Mouse (Mus musculus) hindbrain, embryonic 14.5 days (tissue): ENCODE results near the gene Ryr3. TPM values are rescaled to one million over a fixed set of nuclear protein-coding genes. Genes with fewer than 3 reads are reported as not detected.

Experiments
- ATAC-seq: fragments of 200-750 bp; cut with Nextera tagmentation; 2 replicates; pipeline ENCODE4 v1.8.0; 2017; ENCODE audit warnings: moderate number of reproducible peaks, mild to moderate bottlenecking, moderate TSS enrichment, moderate library complexity; ENCODE audit not compliant: low FRiP score
- DNase-seq: peaks from one replicate; pipeline ENCODE4 v3.0.0-alpha.2; 2015; ENCODE audit warnings: low spot score
- H3K27ac ChIP-seq: fragments of 300-500 bp; sonication (generic); 2 replicates; pipeline ENCODE4 v1.5.1; 2014; ENCODE audit warnings: mild to moderate bottlenecking, moderate library complexity
- H3K27me3 ChIP-seq: fragments of 300-500 bp; sonication (generic); 2 replicates; pipeline ENCODE4 v1.6.1; 2014; ENCODE audit warnings: mild to moderate bottlenecking, low read length, mixed read lengths; ENCODE audit not compliant: control insufficient read depth, insufficient read depth
- H3K36me3 ChIP-seq: fragments of 300-500 bp; sonication (generic); replicated peaks from 2 replicates; pipeline ENCODE4 v1.6.1; 2014; ENCODE audit not compliant: control insufficient read depth, insufficient read depth
- H3K4me1 ChIP-seq: fragments of 300-500 bp; sonication (generic); replicated peaks from 2 replicates; pipeline ENCODE4 v1.6.1; 2014; ENCODE audit warnings: antibody characterized with exemption, low read length, mixed read lengths; ENCODE audit not compliant: control insufficient read depth, insufficient read depth
- H3K4me2 ChIP-seq: fragments of 300-500 bp; sonication (generic); replicated peaks from 2 replicates; pipeline ENCODE4 v1.6.1; 2014; ENCODE audit warnings: mild to moderate bottlenecking, moderate library complexity
- H3K4me3 ChIP-seq: fragments of 300-500 bp; sonication (generic); replicated peaks from 2 replicates; pipeline ENCODE4 v1.5.1; 2014; ENCODE audit warnings: mild to moderate bottlenecking, low read length
- H3K9ac ChIP-seq: fragments of 300-500 bp; sonication (generic); 2 replicates; pipeline ENCODE4 v1.6.1; 2014
- H3K9me3 ChIP-seq: fragments of 300-500 bp; sonication (generic); 2 replicates; pipeline ENCODE4 v1.6.1; 2016; ENCODE audit warnings: low read length; ENCODE audit not compliant: control insufficient read depth
- WGBS: fragments of 180-500 bp; shearing (Covaris S2); extraction: QIAGEN DNeasy Blood & Tissue Kit; methylation state at CpG from one replicate; pipeline ENCODE4 v1.1.7; 2014; 5-methylcytosine and 5-hydroxymethylcytosine counted together
- polyA plus RNA-seq: library from polyadenylated mRNA; unstranded; fragments of >200 nt; fragmentation: Nextera tagmentation; extraction: Ambion mirVana; gene quantifications from 2 replicates; pipeline ENCODE4 v1.2.1, GENCODE M21; 2014

Gene Ryr3
- polyA plus RNA-seq, 1 experiment from 2014 or later, result 6.6 TPM

- no peaks in the 10 kb centered on the region for H3K9me3 ChIP-seq
- no peak overlapping the region for H3K4me3 ChIP-seq
- no peak overlapping the region for H3K4me2 ChIP-seq
- H3K4me1 ChIP-seq, result peaks cover 5% of the 10 kb centered on the region; the same call in 1 of the 2 replicates
- no peak overlapping the region for H3K27ac ChIP-seq
- no peak overlapping the region for H3K9ac ChIP-seq
- WGBS, result 62% methylated on average over 4 of the region's 4 CpGs
- no peaks in the 10 kb centered on the region for H3K27me3 ChIP-seq
- no peak for DNase-seq
- H3K36me3 ChIP-seq, result no peaks in the 10 kb centered on the region
- no peak for ATAC-seq
Observed at GRCm38 (mm10) chr2:112760692-112761091, 456.2 kb downstream of the Ryr3 start.

- no peaks in the 10 kb centered on the region for H3K36me3 ChIP-seq
Observed at GRCm38 (mm10) chr2:112759678-112760077, 457.2 kb downstream of the Ryr3 start.

GRCm38 (mm10) chr2:112758732-112759131 lies 458.2 kb downstream of the Ryr3 start:
- no peak overlapping the region for H3K27ac ChIP-seq
- H3K9ac ChIP-seq, result no peak overlapping the region
- DNase-seq (no peak), ATAC-seq (no peak)
- 89% methylated on average over 2 of the region's 2 CpGs for WGBS
- H3K4me3 ChIP-seq, result no peak overlapping the region
- H3K27me3 ChIP-seq, result no peaks in the 10 kb centered on the region
- no peaks in the 10 kb centered on the region for H3K9me3 ChIP-seq
- H3K36me3 ChIP-seq, result no peaks in the 10 kb centered on the region
- no peak overlapping the region for H3K4me2 ChIP-seq
- H3K4me1 ChIP-seq, result peaks cover 5% of the 10 kb centered on the region; the same call in 1 of the 2 replicates

More at GRCm38 (mm10) chr2:112759678-112760077, 457.2 kb downstream of the Ryr3 start:
- Histone ChIP-seq H3K27ac (no peak overlapping the region), H3K9me3 (no peaks in the 10 kb centered on the region), H3K9ac (no peak overlapping the region), H3K4me2 (no peak overlapping the region), H3K4me3 (no peak overlapping the region), H3K4me1 (peaks cover 5% of the 10 kb centered on the region; the same call in 1 of the 2 replicates), H3K27me3 (no peaks in the 10 kb centered on the region)
- WGBS, result 78% methylated on average over 5 of the region's 5 CpGs
- DNase-seq, result no peak
- no peak for ATAC-seq

GRCm38 (mm10) chr2:112753316-112753715 lies 463.6 kb downstream of the Ryr3 start:
- no peak overlapping the region for H3K9ac ChIP-seq
- no peaks in the 10 kb centered on the region for H3K36me3 ChIP-seq
- no peak overlapping the region for H3K4me2 ChIP-seq
- no peak overlapping the region for H3K27ac ChIP-seq
- no peaks in the 10 kb centered on the region for H3K4me1 ChIP-seq
- H3K9me3 ChIP-seq, result no peaks in the 10 kb centered on the region
- no peak for ATAC-seq
- no peak overlapping the region for H3K4me3 ChIP-seq
- 85% methylated on average over 4 of the region's 4 CpGs for WGBS
- DNase-seq, result no peak
- no peaks in the 10 kb centered on the region for H3K27me3 ChIP-seq

GRCm38 (mm10) chr2:112751416-112751815 lies 465.5 kb downstream of the Ryr3 start:
- H3K4me2 ChIP-seq, result no peak overlapping the region
- no peak overlapping the region for H3K27ac ChIP-seq
- WGBS, result 85% methylated on average over 5 of the region's 5 CpGs
- no peak overlapping the region for H3K4me3 ChIP-seq
- no peaks in the 10 kb centered on the region for H3K27me3 ChIP-seq
- DNase-seq (no peak), ATAC-seq (no peak)
- H3K9me3 ChIP-seq, result no peaks in the 10 kb centered on the region
- H3K36me3 ChIP-seq, result no peaks in the 10 kb centered on the region
- no peak overlapping the region for H3K9ac ChIP-seq
- no peaks in the 10 kb centered on the region for H3K4me1 ChIP-seq

GRCm38 (mm10) chr2:112748532-112748931 lies 468.4 kb downstream of the Ryr3 start:
- Histone ChIP-seq H3K4me2 (no peak overlapping the region), H3K9me3 (no peaks in the 10 kb centered on the region), H3K4me3 (no peak overlapping the region), H3K36me3 (no peaks in the 10 kb centered on the region), H3K4me1 (no peaks in the 10 kb centered on the region), H3K27me3 (no peaks in the 10 kb centered on the region), H3K27ac (no peak overlapping the region), H3K9ac (no peak overlapping the region)
- DNase-seq, result no peak
- 76% methylated on average over 1 of the region's 1 CpGs for WGBS
- no peak for ATAC-seq

- Histone ChIP-seq H3K4me1 (peaks cover 5% of the 10 kb centered on the region; the same call in 1 of the 2 replicates), H3K4me3 (no peak overlapping the region), H3K27ac (peak overlapping the region; percentile 9; the same call in 1 of the 2 replicates), H3K9ac (no peak overlapping the region), H3K9me3 (no peaks in the 10 kb centered on the region), H3K4me2 (no peak overlapping the region), H3K36me3 (no peaks in the 10 kb centered on the region), H3K27me3 (no peaks in the 10 kb centered on the region)
- peak; percentile 81 for ATAC-seq
- WGBS, result 16% methylated on average over 2 of the region's 2 CpGs
- peak; percentile 45 for DNase-seq
Observed at GRCm38 (mm10) chr2:112732942-112733341, 484.0 kb downstream of the Ryr3 start.

- Histone ChIP-seq H3K9ac (no peak overlapping the region), H3K27ac (no peak overlapping the region), H3K4me2 (no peak overlapping the region), H3K4me1 (0 out of 2 replicates have a peak, but pooled peaks cover under 1% of the 10 kb centered on the region), H3K4me3 (no peak overlapping the region), H3K27me3 (no peaks in the 10 kb centered on the region), H3K9me3 (no peaks in the 10 kb centered on the region), H3K36me3 (no peaks in the 10 kb centered on the region)
- WGBS, result 47% methylated on average over 6 of the region's 6 CpGs
- ATAC-seq (no peak), DNase-seq (no peak)
Observed at GRCm38 (mm10) chr2:112727842-112728241, 489.1 kb downstream of the Ryr3 start.

GRCm38 (mm10) chr2:112721217-112721616 lies 495.7 kb downstream of the Ryr3 start:
- ATAC-seq, result no peak
- WGBS, result 59% methylated on average over 1 of the region's 1 CpGs
- no peaks in the 10 kb centered on the region for H3K9me3 ChIP-seq
- no peak overlapping the region for H3K4me3 ChIP-seq
- H3K4me1 ChIP-seq, result peaks cover 5% of the 10 kb centered on the region; the same call in 1 of the 2 replicates
- no peak overlapping the region; the same call in 1 of the 2 replicates for H3K27ac ChIP-seq
- H3K36me3 ChIP-seq, result no peaks in the 10 kb centered on the region
- no peak overlapping the region for H3K9ac ChIP-seq
- no peak for DNase-seq
- H3K27me3 ChIP-seq, result no peaks in the 10 kb centered on the region
- H3K4me2 ChIP-seq, result no peak overlapping the region

GRCm38 (mm10) chr2:112720715-112721114 lies 496.2 kb downstream of the Ryr3 start:
- DNase-seq (peak; percentile 56), ATAC-seq (peak; percentile 89)
- H3K36me3 ChIP-seq, result no peaks in the 10 kb centered on the region
- no peaks in the 10 kb centered on the region for H3K9me3 ChIP-seq
- peak overlapping the region; percentile 18; the same call in 1 of the 2 replicates for H3K27ac ChIP-seq
- H3K4me3 ChIP-seq, result no peak overlapping the region
- peaks cover 5% of the 10 kb centered on the region; the same call in 1 of the 2 replicates for H3K4me1 ChIP-seq
- no peaks in the 10 kb centered on the region for H3K27me3 ChIP-seq
- H3K4me2 ChIP-seq, result no peak overlapping the region
- no peak overlapping the region for H3K9ac ChIP-seq
- 7% methylated on average over 3 of the region's 3 CpGs for WGBS
